Mouse (Mus musculus): ENCODE measurements around the gene Gm45021. TPM values are rescaled to one million over a fixed set of nuclear protein-coding genes. Genes with fewer than 3 reads are reported as not detected.

Gm45021 gene
- polyA plus RNA-seq, 1 experiment, result not detected

- peaks cover 8% of the 10 kb centered on the region; the same call in 1 of the 2 replicates for H3K4me1 ChIP-seq (ENCODE audit: control insufficient read depth, insufficient read depth, insufficient read length, low read length)
- no peaks in the 10 kb centered on the region for H3K36me3 ChIP-seq (ENCODE audit: control insufficient read depth, insufficient read depth, low read length)
- H3K27ac ChIP-seq (ENCODE audit: insufficient read depth, low read depth, low read length), result no peak overlapping the region
- no peaks in the 10 kb centered on the region for H3K27me3 ChIP-seq (ENCODE audit: control insufficient read depth, insufficient read depth, low read length)
- H3K4me3 ChIP-seq (ENCODE audit: low read depth, low read length), result no peak overlapping the region
- WGBS, result 84% methylated on average over 3 of the region's 3 CpGs
- TF ChIP-seq POLR2A (IDR thresholded peaks at IDR 0.05; ENCODE audit: low read depth, low read length), result no peak
- TF ChIP-seq CTCF (IDR thresholded peaks at IDR 0.05; ENCODE audit: extremely low read depth, insufficient read length, insufficient replicate concordance, low read depth, low read length), result no peak
Measured at GRCm38 (mm10) chr6:48555956-48556355, 33.5 kb upstream of the Gm45021 start.

DNA sequence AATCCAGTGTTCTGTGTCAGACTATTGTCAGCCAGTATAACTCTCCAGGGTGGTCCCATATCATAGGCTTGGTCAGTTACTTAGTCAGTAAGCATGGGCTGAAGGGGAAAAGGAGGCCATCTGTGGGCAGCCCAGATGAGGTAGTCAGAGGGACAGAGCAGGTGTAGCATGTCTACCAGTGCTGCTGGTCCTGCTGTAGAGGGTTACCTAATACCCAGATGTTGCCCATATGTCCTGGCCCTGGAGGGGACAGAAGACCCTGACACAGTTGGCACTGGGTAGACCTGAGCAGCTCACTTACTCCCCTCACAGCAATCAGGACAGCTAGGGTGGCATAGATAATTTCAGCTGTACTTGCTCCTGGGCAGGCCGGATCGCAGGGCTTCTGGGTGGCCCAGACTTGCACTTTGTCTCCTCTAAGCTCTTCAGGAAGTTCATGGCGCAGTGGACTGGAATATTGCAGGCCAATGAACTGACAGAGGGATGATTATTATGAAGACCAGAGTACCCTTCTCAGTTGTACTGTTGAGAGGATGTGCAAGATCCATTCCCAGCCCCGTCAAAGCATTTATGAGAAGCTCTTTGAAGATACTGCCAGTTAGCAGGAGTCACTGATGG is 23.6 kb upstream of the Gm45021 start:
- WGBS, result 40% methylated on average over 4 of the region's 4 CpGs
- H3K27ac ChIP-seq (ENCODE audit: insufficient read depth, low read depth, low read length), result no peak overlapping the region
- no peak overlapping the region for H3K4me3 ChIP-seq (ENCODE audit: low read depth, low read length)
- peaks cover 23% of the 10 kb centered on the region for H3K4me1 ChIP-seq (ENCODE audit: control insufficient read depth, insufficient read depth, insufficient read length, low read length)
- no peaks in the 10 kb centered on the region for H3K36me3 ChIP-seq (ENCODE audit: control insufficient read depth, insufficient read depth, low read length)
- no peaks in the 10 kb centered on the region for H3K27me3 ChIP-seq (ENCODE audit: control insufficient read depth, insufficient read depth, low read length)
- TF ChIP-seq CTCF (IDR thresholded peaks at IDR 0.05; ENCODE audit: extremely low read depth, insufficient read length, insufficient replicate concordance, low read depth, low read length) (no peak), POLR2A (IDR thresholded peaks at IDR 0.05; ENCODE audit: low read depth, low read length) (no peak)

GRCm38 (mm10) chr6:48566312-48566711 is 23.1 kb upstream of the Gm45021 start:
- TF ChIP-seq CTCF (IDR thresholded peaks at IDR 0.05; ENCODE audit: extremely low read depth, insufficient read length, insufficient replicate concordance, low read depth, low read length), result no peak
- TF ChIP-seq POLR2A (IDR thresholded peaks at IDR 0.05; ENCODE audit: low read depth, low read length), result no peak
- Histone ChIP-seq H3K36me3 (ENCODE audit: control insufficient read depth, insufficient read depth, low read length) (no peaks in the 10 kb centered on the region), H3K4me3 (ENCODE audit: low read depth, low read length) (no peak overlapping the region), H3K4me1 (ENCODE audit: control insufficient read depth, insufficient read depth, insufficient read length, low read length) (peaks cover 23% of the 10 kb centered on the region), H3K27me3 (ENCODE audit: control insufficient read depth, insufficient read depth, low read length) (no peaks in the 10 kb centered on the region), H3K27ac (ENCODE audit: insufficient read depth, low read depth, low read length) (no peak overlapping the region)
- 15% methylated on average over 5 of the region's 5 CpGs for WGBS

- Histone ChIP-seq H3K27ac (ENCODE audit: insufficient read depth, low read depth, low read length) (no peak overlapping the region), H3K27me3 (ENCODE audit: control insufficient read depth, insufficient read depth, low read length) (no peaks in the 10 kb centered on the region), H3K4me1 (ENCODE audit: control insufficient read depth, insufficient read depth, insufficient read length, low read length) (peaks cover 23% of the 10 kb centered on the region), H3K4me3 (ENCODE audit: low read depth, low read length) (peak overlapping the region; percentile 10; the same call in 1 of the 2 replicates), H3K36me3 (ENCODE audit: control insufficient read depth, insufficient read depth, low read length) (no peaks in the 10 kb centered on the region)
- TF ChIP-seq CTCF (IDR thresholded peaks at IDR 0.05; ENCODE audit: extremely low read depth, insufficient read length, insufficient replicate concordance, low read depth, low read length) (no peak), POLR2A (IDR thresholded peaks at IDR 0.05; ENCODE audit: low read depth, low read length) (no peak)
- 25% methylated on average over 21 of the region's 21 CpGs for WGBS
Measured at GRCm38 (mm10) chr6:48568036-48568984, 21.1 kb upstream of the Gm45021 start.

DNA sequence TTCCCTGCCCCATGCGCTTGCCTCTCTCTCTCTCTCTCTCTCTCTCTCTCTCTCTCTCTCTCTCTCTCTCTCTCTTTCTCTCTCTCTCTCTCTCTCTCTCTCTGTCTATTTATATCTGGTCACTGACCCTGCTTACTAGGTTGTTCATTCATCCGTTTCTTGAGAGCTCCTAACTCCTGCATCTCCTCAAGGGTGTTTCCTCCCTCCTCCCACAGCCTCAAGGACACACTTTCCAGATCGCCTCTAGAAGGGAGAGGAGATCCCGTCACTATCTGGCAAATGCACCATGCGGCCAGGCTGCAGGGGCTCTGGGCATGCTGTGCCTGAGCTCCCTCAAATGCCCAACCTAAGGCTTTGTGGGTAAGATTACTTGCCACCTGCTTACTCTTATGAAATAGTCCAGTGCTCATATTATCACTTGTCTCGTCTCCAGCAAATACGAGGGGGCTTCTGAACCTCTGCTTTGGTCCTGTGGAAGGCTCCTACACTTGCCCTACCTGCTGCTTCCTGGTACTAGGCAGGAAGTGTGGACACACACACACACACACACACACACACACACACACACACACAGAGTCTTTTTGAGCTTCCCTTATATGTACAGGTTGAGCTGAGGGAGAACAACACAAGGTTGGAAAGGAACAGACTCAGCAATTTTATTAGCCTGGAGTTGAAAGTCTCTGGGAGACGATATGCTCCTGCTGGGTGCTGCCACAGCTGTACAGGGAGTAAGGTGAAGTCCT is 20.2 kb upstream of the Gm45021 start:
- TF ChIP-seq CTCF (IDR thresholded peaks at IDR 0.05; ENCODE audit: extremely low read depth, insufficient read length, insufficient replicate concordance, low read depth, low read length), result no peak
- TF ChIP-seq POLR2A (IDR thresholded peaks at IDR 0.05; ENCODE audit: low read depth, low read length), result no peak
- WGBS, result 55% methylated on average over 8 of the region's 8 CpGs
- Histone ChIP-seq H3K27ac (ENCODE audit: insufficient read depth, low read depth, low read length) (peak overlapping the region; percentile 9; the same call in 1 of the 2 replicates), H3K27me3 (ENCODE audit: control insufficient read depth, insufficient read depth, low read length) (no peaks in the 10 kb centered on the region), H3K36me3 (ENCODE audit: control insufficient read depth, insufficient read depth, low read length) (no peaks in the 10 kb centered on the region), H3K4me1 (ENCODE audit: control insufficient read depth, insufficient read depth, insufficient read length, low read length) (peaks cover 23% of the 10 kb centered on the region), H3K4me3 (ENCODE audit: low read depth, low read length) (peak overlapping the region; percentile 10; the same call in 1 of the 2 replicates)

DNA sequence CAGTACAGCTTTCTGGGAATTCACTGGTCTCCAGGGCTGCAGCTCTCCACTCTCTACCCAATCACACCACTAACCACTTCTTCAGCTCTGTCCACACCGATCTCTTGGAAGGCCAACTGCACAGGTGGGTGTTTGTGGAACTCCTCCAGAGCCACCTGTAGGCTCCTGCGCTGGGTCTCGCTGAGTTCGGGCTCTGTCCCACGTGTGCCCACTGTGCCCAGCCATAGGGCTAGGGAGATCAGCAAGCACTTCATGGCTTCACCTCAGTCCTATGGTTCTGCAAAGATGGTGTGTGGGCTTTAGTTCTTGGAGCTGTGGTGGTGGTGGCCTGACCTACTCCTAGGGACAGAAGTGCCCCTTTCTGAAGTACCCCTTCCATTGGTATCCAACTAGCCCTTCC is 17.4 kb upstream of the Gm45021 start:
- Histone ChIP-seq H3K27ac (ENCODE audit: insufficient read depth, low read depth, low read length) (peak overlapping the region; percentile 78), H3K27me3 (ENCODE audit: control insufficient read depth, insufficient read depth, low read length) (no peaks in the 10 kb centered on the region), H3K4me1 (ENCODE audit: control insufficient read depth, insufficient read depth, insufficient read length, low read length) (peaks cover 9% of the 10 kb centered on the region), H3K36me3 (ENCODE audit: control insufficient read depth, insufficient read depth, low read length) (no peaks in the 10 kb centered on the region), H3K4me3 (ENCODE audit: low read depth, low read length) (peak overlapping the region; percentile 56)
- 91% methylated on average over 5 of the region's 5 CpGs for WGBS
- no peak for TF ChIP-seq CTCF (IDR thresholded peaks at IDR 0.05; ENCODE audit: extremely low read depth, insufficient read length, insufficient replicate concordance, low read depth, low read length)
- no peak for TF ChIP-seq POLR2A (IDR thresholded peaks at IDR 0.05; ENCODE audit: low read depth, low read length)

Measured in small intestine, adult 2 months (tissue).